8 mouse cellular contexts compared by ENCODE assay signal in the genomic region with DNA sequence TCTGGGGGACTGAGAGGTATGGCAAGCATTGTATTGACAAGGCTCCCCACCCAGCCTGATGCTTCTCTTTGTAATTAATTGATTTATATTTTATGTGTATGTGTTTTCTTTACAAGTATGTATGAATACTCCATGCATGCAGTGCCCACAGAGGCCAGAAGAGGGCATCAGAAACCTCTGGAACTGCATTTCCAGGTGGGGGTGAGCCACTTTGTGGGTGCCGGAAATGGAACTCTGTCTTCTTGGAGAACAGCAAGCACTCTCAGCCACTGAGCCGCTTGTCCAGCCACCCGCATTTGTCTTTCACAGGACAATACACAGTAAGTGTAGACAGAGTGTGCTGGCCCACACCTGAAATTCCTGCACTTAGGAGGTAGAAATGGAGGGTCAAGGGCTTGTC. TPM values are rescaled to one million over a fixed set of nuclear protein-coding genes. Genes with fewer than 3 reads are reported as not detected.
DNase-seq lines count a peak whose midpoint lies in the region; ATAC-seq lines count a peak whose summit lies in the region.

No protein-coding gene starts in this region.

- DNase-seq in gastrocnemius, postnatal 10 days, result peak; percentile 45
- no peak for DNase-seq in gastrocnemius, postnatal 36 days
- DNase-seq in spleen, adult 18-20 months, result peak; percentile 18 to 63
- no peak for DNase-seq in spleen, adult 12 weeks (ENCODE audit: low spot score)
- peak; percentile 27 for DNase-seq in layer of hippocampus, adult 9-11 months
- DNase-seq in natural killer cell, adult 2 months (ENCODE audit: low spot score in 2 of 2), result peak; percentile 9 to 44
- DNase-seq in urinary bladder, postnatal 14 days (ENCODE audit: low spot score), result peak; percentile 52

- intact Hi-C loops in gastrocnemius, postnatal 36 days (cut with DNase I), result no loop called here

- peak; percentile 65; the same call in 1 of the 2 replicates for ATAC-seq in common myeloid progenitor, adult 5-6 weeks (replicated peaks; ENCODE audit: low read depth, poor library complexity, severe bottlenecking)

RNA-seq across cellular contexts. Expression of gene Nudt13, which starts 24.9 kb away (rescaled TPM):
- 10 to 100 TPM; 21.3 to 22.9 TPM for total RNA-seq in gastrocnemius, postnatal 10 days (2021)
- total RNA-seq in gastrocnemius, postnatal 36 days (2021), result 10 to 100 TPM; 27.0 to 29.9 TPM
- total RNA-seq in common myeloid progenitor, adult 5-6 weeks (2017), result 8.2 and 10.1 TPM in 2 replicates

RNA-seq across cellular contexts. Expression of gene Ecd, which starts 28.5 kb away (rescaled TPM):
- 10 to 100 TPM; 27.1 to 28.8 TPM for total RNA-seq in gastrocnemius, postnatal 10 days (2021)
- 10 to 100 TPM; 30.3 to 31.8 TPM for total RNA-seq in gastrocnemius, postnatal 36 days (2021)
- total RNA-seq in common myeloid progenitor, adult 5-6 weeks (2017), result 60.3 and 73.0 TPM in 2 replicates

RNA-seq across cellular contexts. Expression of gene Fam149b, which starts 28.5 kb away (rescaled TPM):
- 10 to 100 TPM; 17.3 to 22.6 TPM for total RNA-seq in gastrocnemius, postnatal 10 days (2021)
- total RNA-seq in gastrocnemius, postnatal 36 days (2021), result 10 to 100 TPM; 19.4 to 21.0 TPM
- 21.5 and 28.5 TPM in 2 replicates for total RNA-seq in common myeloid progenitor, adult 5-6 weeks (2017)

RNA-seq across cellular contexts. Expression of gene Kcnk16, which starts 50.4 kb away (rescaled TPM):
- not detected for total RNA-seq in gastrocnemius, postnatal 10 days (2021)
- total RNA-seq in gastrocnemius, postnatal 36 days (2021), result not detected
- total RNA-seq in common myeloid progenitor, adult 5-6 weeks (2017), result not detected in 2 replicates

Comparison
In these comparisons a context has a peak if more than half of its experiments do, and no peak if none do; other contexts are left out.
1. DNase-seq: peak in gastrocnemius, postnatal 10 days (single experiment), spleen, adult 18-20 months (2 of 2), layer of hippocampus, adult 9-11 months (single experiment), natural killer cell, adult 2 months (2 of 2) and urinary bladder, postnatal 14 days (single experiment); none in gastrocnemius, postnatal 36 days (0 of 2) and spleen, adult 12 weeks (single experiment).